Mouse (Mus musculus): Measurements from ENCODE around the gene Zfand3.

Gene Zfand3

GRCm38 (mm10) chr17:30195591-30196183 lies 191.2 kb downstream of the Zfand3 start:
- peak; percentile 1 to 31 for DNase-seq

DNA sequence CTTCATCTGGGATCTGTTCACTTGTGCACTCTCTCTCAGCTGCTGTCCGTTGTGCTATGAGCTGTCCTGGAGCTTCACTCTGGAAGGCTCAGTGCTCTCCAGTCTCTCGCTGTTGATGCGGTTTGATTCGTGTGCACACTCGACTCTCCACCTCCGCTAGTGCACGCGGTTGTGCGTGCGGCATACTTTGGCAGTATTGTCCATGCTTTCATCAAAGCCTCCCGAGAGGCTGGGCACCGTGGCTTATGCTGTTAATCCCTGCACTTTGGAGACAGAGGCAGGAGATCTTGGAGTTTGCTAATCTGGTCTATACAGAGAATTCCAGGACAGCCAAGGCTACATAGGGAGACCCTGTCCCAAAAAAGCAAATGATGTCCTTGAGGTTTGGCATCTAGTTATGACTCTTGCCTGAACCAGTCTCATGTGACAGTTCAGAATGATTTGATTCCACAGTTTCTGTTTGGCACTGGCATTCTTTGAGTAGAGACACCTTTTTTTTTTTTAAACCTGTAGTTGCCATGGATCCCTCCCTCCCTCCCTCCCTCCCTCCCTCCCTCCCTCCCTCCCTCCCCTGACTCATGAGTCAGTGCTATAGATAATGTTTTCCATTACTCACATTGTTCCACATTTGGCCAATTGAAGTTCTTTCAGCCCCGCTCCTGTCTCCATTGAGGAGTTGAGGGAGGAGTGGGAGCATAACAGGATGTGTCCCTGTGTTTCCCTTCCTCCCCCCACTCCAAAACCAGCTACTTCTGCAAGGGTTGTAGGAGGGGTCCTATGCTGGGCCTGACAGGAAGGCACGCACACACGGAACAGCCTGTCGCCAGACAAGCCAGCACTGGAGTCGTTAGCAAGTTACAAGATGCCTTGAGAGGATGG lies 192.1 kb downstream of the Zfand3 start:
- peak; percentile 5 to 38 for DNase-seq

DNA sequence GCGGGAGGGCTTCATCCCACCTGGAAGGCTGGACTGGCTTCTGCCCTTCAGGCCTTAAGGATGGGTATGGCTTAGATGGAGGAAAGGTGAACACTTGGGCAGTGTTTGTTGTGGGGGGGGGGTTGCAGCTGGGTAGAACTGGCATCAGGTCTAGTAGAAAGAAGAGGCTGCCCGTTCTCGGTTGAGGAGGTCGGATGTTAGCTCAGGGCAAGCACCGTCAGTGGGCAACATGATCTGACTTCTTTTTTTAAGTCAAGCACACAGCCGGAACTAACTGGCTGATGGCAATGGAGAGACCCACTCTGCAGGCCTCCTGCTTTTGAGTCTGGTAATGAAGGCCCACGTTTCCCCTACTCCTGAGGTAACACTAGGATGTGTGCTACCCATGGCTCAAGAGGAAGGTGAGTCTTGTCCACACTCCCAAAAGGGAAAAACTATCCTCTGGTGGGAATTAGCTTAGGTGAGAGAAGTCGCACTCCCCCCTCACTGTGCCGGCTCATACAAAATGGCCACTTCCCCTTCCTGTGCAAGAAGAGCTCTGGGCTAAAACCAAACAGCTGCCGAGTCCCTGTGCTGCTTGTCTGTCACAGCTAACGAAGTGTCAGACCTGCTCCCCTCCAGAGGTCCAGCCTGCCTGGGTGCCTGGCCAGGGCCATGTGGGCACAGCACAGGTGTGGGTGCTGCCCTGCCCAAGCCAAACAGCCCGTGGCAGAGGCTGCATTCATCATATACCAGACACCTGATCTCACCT lies 192.9 kb downstream of the Zfand3 start:
- peak in 1 of 2 experiments; percentile 33 for DNase-seq

DNA sequence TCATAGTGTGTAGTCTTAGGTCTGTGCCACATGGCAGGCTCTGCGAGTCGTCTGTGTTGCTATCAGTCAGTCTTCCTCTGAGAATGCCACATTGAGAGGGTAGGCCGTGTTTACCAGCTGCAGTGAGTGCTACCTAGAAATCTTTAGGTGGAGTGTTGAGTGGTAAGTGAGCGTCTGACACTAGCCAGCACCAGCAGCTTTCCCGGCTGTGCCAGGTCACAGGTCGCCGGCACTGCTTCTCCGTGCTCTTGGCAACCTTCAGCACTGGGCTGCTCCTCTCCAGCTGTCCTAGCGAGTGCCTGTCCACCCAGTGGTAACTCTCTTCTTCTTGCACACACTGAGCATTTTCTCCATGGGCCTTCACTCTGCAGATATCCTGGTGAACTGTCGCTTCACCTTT lies 193.9 kb downstream of the Zfand3 start:
- DNase-seq, result peak; percentile 46 to 68

DNA sequence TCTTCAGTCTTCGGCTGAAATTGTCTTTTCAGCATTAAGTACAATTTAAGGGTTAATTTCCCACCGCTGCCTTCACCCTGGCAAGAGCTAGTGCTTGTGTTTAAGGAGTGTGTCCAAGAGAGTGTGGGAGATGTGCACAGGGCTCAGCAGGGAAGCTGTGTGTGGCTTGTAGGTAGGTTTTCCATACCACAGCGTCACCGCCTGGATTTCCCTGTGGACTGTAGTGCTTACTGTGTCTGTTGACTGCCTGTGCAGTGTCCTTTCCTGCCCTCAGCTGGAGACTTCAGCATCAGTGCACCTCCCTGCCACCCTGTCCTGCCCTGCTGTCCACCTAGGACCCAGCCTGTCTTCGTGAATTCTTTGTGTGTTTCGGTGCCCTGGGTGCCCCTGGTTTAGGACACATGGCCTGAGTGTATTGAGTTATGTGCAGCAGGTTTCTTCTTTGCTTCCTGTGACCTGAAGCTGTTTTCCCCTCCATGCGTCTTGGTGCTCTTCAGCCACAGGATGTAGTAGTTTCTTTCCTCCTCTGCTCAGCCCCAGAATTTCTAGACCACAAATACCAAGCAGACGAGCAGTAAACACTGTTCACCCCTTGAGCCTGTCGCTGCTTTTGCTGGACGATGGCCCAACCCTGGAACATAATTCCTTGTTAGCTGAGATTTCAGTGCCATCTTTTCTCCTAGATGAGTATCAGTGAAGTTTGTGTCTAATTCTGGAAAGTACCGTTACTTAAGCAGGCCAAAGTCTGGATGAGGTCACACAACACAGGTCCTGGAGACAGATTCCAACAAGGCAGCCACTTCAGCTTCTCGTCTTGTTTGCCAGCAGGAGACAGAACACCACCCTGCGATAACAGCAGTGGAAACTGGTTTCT lies 195.1 kb downstream of the Zfand3 start:
- DNase-seq, result peak; percentile 33 to 37

GRCm38 (mm10) chr17:30200283-30200682 lies 195.8 kb downstream of the Zfand3 start:
- DNase-seq, result peak in 1 of 2 experiments; percentile 37

DNA sequence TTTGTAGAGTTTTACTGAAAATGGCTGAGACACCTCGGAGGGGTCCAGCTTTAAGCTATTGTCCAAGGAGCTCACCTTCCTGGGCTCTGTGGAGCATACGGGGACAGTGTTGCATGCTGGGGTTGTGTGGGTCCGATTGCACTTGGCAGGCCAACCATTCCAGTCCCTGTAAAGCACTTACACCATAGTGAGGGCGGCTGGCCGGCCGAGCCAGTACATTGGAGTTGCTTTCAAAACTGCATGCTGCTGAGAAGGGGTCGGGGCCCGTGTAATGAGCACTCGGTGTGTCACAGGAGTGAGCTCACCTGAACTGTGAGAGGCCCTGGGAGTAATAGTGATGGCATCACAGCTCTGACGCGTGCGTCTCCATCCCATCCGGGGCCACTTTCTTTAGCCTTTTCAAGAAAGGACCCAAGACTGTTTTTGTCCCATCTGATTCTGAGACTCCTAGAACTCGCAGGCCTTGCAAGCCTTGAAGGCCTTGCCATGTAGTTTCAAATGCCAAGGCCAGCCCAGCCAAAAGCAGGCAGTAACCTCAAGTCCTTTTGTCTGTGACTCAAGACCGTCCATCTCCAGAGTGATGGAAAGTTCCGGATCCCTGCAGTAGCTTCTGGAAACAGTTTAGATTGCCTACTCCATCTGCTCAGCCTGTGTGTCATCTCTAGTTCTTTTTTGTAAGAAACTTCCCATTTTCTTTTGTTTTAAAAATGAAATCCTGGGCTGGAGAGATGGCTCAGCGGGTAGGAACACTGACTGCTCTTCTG lies 200.7 kb downstream of the Zfand3 start:
- DNase-seq, result no peak

DNA sequence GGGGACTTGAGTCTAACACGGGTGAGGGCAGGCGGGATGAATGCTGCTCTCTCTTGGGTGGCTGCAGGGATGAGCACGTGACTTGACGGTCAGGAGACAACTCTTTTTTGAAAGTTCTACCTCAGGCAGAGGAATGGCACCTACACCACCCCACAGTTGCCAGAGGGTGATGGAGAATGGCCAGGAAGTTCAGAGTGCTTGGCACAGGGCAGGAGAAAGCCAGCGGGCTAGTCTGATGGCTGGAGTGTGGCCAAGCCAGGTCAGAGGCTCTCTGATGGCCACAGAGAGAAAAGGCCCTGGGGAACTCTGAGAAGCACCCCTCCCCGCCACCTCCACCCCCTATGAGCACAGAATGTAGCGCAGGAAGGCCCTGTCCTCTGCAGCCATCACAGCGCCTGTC lies 205.7 kb downstream of the Zfand3 start:
- DNase-seq, result no peak

DNA sequence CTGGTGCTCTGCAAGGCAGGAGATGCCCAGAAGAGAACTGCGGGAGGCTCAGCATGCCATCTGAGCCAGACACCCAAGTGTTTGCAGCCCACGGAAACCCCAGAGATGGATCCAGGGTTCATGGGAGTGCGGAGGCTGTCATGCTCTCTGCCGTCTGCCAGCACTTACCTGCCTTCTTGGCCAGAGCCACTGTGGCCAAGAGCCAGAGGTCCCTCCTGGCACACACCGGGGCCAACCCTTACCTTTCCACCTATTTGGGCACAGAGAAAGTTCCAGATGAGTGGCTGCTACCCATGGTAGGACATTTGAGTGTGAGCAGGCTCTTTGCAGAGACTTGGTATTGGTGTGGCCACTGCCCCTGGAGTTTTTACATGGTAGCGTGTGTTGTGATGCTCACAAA lies 206.4 kb downstream of the Zfand3 start:
- peak; percentile 34 to 54 for DNase-seq

- DNase-seq, result no peak
These were observed 208.1 kb downstream of the Zfand3 start for GRCm38 (mm10) chr17:30212647-30213046.

GRCm38 (mm10) chr17:30213371-30213770 lies 208.8 kb downstream of the Zfand3 start:
- DNase-seq, result no peak

DNA sequence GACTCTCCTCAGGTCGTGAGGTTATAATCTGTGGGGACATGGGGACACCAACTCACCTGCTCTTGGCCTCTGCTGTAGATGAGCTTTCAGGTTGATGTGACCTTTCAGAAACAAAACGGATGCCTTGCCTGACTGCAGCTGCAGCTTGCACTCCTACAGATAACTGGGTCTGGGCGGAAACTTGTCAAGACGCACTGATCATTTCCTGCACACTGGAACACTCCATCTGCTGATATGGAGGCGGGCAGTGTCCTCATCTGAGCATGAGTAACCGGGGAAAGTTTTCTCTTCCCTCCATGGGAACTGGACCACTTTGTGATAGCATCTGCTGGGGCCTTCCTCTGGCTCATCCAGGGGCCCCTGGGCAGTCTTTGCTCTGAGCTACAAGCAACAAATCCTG lies 209.9 kb downstream of the Zfand3 start:
- DNase-seq, result no peak

GRCm38 (mm10) chr17:30215741-30216140 lies 211.2 kb downstream of the Zfand3 start:
- no peak for DNase-seq

- no peak for DNase-seq
These were observed 217.1 kb downstream of the Zfand3 start for GRCm38 (mm10) chr17:30221677-30222076.

GRCm38 (mm10) chr17:30222361-30222760 lies 217.8 kb downstream of the Zfand3 start:
- no peak for DNase-seq

- no peak for DNase-seq
These were observed 218.3 kb downstream of the Zfand3 start for GRCm38 (mm10) chr17:30222837-30223236.

DNA sequence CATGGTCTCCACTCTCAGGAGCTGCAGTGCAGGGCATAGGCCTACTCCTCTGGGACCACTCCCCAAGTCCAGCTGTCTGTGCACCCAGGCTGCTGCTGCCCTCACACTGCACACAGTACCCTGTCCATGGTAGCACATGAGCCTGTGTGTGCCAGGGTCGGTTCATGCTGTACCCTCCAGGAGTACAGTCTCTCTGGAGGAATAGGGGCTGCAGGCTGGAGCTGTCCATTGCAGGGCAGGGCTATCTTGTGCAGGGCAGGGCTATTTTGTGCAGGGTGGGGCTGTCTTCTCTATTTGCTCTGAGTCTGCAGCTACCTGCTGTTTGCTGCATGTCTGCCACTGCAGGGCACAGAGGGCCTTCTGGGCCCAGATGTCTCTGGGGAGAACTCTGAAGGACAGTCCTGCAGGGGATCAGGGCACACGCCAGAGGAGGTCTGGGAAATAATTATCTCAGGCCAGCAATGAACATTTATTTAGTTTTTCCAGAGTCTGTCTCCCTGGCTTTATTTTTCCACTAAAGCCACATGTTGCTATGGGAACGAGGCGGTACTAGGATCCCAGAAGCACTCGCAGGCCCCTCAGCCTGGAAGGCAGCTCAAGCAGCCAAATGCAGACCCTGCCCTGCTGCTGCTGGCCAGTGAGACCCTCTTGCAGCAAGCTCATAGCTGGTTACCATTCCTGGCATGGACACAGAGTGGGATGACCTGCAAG lies 220.7 kb downstream of the Zfand3 start:
- no peak for DNase-seq

DNA sequence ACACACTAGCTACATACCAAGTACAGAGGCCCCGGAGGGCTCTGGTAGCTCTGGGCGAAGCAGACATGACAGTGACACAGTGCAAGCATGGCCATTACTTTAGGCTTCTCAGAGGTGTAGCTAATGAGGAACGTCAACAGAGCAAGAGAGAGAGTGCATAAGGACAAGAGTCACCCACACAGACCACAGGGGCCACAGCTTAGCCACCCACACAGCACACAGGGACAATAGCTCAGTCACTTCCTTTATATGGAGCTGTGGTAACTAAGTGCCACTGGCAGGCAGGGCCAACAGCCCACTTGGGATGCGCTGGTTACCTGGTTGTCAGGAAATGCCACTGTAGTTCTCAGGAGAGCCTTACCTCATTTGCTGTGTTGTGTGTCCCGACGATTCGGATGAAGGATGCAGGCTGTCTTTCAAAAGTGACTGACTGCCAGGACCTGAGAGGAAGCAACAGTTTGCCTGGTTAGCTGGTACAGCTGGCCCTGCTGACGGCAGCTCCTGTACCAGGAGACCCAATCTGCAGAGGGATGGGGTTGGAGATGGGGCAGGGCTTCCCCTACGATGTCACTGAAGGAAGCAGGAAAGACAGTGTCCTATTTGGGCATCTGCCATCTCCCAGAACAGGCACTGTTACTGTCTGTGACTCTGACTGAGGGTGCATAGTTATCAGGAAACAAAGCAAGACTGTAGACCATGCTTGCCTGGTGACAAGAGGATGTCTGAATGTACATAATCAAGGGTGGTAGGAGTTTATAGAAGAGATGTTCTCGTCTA lies 224.1 kb downstream of the Zfand3 start:
- no peak for DNase-seq

DNA sequence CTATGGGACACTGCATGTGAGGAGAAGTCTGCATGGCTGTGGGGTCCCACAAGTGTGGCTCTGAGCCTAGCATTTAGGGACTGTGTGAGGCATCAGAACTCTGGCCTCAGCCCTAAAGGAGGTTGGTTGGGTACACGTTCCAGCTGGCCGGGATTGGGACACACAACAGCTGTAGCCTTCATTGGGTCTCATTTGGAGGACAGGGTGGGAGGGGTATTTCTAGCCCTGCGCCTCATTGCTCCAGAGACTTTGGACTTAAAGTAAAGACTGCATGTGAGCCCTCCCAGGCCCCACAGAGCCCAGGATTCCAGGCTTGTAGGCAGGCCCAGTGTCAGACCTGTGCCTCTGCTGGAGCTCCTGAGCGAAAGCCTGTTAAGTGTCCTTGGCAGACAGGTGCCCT lies 225.9 kb downstream of the Zfand3 start:
- DNase-seq, result no peak

DNA sequence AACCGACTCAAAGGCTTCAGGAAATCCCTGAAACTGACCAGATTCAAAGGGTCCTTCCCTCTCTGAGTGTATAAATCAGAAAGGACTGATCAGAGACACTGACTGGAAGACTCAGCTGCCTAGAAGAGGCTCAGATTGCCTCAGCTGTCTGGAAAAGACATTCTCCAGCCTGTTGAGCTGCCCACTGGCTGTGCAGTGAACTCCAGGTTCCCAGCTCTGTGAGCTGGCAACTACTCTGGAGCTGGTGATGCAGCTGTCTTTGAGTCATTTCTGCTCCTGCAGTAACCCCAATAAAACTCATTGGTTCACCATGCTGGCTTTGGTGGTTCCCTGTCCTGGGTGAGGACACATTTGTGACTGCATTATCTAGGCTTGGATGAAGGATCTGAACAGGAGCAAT lies 226.9 kb downstream of the Zfand3 start:
- no peak for DNase-seq

Measured in kidney, postnatal 25 days (tissue).